Mouse (Mus musculus): ENCODE data around the gene Zfp385c.
"Not testable (repeated sequence)": the region's sequence is repeated elsewhere in the genome, so short reads cannot be mapped to it uniquely, and the experiment has no call there.

The Zfp385c gene

DNA sequence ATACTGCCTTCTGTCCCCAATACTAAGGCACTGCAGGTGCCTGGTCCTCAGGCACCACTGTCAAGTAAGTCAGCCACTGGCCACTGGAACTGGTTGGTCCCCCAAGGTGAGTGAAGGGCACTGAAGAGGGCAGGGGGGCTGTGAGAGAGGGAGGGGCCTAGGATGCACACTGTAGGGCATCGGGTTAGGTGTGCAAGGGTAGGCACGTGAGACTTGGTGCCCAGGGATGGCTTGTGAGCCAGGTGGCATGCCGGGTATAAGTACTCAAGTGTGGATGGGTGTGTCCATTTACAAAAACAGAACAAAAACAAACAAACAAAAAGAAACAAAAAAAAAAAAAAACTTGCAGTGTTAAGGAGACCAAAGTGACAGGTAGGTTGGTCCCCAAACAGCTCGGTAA lies 3.8 kb downstream of the Zfp385c start:
- DNase-seq (ENCODE audit: low spot score) = no peak

DNA sequence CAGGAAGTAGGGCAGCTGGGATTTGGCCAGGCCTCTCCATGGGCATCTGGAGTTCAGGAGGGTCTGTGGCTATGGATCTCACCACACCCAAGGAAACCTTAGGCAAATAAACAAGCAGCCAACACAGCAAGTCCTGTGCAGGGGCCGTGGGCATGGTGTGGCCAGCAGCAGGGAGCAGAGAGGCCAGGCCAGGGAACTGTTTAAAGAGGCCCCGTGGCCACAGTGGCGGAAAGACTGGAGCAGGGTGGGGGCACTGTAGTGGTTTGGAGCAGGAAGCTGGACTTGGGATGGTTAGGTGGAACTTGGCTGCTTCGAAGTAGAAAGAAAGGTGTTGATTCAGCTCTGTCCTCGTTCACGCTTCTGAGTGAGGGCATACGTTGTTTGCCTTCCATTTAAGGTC lies 5.0 kb downstream of the Zfp385c start:
- no peak for DNase-seq (ENCODE audit: low spot score)

DNA sequence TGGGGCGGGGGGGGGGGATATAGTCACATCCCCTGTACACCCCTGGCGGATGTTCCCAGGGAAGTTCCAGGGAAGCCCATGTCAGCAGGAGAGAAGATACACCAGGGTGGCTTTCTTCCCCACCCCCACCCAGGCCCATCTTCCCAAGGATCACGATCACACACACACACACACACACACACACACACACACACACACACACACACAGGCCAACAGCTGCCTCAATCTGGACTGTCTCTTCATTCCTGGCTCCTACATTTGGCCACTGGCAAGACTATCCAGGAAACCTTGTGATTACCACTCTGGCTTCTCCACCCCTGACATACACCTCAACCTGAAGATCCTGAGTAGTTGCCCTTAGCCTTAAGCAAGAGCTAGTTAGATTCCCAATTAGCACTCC lies 6.9 kb downstream of the Zfp385c start:
- DNase-seq (ENCODE audit: low spot score) = no peak

DNA sequence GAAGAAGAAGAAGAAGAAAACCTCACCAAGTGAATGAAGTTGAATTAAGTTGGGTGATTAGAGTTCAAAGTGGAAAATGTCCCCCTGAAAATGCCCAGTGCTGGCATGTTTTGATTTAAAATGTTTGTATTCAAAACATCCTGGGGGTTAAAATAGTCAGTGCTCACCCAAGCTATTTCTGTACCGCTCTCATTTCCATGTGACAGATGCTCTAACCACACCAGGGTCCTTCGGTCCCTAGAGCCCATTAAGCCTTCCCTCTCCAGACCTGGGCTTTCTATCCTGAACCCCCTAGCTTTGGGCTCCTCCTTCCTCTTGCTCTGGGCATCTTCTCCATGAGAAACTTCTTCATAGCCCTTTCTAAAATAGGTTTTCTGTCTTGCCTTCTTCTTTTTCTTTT lies 8.2 kb downstream of the Zfp385c start:
- DNase-seq (ENCODE audit: low spot score) = no peak

DNA sequence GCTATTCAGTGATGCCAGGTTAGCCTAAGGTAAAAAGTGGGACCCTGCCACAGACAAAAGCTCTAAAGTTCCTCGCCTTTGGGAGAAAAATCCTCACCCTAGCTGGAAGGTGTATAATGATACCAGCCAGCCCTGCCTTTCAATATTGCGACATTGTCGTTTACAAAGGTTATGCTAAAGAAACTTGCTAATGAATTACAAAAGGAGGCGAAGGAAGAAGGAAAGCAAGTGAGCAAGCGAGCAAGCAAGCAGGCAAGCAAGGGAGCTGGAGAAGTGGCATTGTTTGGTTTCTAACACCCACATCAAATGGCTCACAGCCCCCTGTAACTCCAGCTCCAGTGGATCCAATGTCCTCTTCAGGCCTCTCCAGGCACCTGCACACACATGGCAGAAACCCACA lies 9.7 kb downstream of the Zfp385c start:
- DNase-seq (ENCODE audit: low spot score) = no peak

DNA sequence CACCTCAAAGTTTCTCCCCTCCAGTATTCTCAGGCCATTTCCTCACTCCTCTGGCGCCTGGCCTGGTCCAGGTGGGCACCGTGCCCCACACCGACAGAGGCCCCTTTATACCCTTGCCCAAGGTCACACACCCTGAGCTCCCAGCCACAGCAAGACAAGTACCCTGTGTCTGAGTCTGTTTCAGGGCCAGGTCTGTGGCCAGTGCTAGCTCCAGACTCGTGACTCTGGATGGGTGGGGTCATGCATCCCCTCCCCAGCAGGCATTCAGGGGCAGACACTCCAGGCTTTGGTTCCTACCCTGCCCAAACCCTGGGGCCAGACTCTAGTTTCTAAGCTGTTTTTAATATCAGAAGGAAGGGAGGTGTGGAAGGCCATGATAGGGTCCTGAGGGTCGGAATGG lies 10.4 kb downstream of the Zfp385c start:
- no peak for DNase-seq (ENCODE audit: low spot score)

DNA sequence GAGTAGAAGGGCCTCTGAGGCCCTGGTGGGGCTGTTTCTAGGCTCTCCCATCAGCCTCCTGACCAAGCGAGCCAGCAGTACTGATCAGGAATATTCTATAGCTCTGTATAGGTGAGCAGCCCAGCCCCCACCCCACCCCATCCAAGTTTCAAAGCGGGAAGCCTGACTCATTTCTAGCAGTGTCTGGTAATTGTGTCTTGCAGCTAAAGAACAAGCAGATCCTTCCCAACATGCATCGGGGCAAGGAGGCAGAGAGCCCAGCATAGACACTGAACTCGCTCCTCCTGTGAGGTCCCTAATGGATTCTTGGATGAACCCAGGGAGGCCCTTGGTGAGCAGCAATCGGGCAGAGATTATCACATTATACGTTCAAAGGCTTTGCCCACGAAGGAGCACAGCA lies 14.4 kb downstream of the Zfp385c start:
- DNase-seq (ENCODE audit: low spot score) = no peak

DNA sequence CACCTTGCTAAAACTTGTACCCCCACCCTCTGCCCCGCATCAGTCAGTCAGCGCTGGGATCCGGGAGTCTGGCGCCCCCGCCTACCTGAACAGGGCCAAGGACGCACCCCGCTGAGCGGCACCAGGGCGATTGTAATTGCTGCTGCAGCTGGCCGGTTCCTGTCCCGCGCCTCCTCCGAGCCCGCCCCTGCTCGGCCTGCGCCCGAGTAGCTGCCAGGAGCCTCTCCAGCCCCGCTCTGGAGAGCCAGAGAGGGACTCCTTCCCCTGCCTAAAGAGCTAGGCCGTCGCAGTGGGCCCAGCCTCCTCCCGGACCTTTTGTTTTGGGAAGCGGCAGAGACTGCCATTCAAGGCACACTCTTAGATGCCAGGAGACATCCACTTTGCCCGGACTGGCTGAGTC lies 19.1 kb downstream of the Zfp385c start:
- DNase-seq (ENCODE audit: low spot score) = no peak

DNA sequence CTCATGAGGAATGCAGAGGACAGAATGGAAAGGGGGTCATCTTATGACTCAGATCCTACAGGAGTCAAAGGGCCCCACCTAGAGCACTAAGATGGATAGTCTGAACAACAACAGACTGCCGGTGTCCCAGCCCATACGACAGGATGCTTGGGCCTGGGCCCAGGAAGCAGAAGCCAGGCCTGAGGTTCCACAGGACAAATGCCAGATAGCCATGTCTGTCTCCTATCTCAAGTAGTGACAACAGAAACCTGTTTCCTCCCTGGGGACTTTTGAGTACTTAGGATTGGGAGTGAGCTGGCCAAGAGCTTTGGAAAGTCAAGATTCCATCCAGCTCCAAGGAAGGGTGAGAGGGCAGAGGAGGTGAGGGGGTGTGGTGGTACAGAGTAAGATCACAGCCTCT lies 20.3 kb downstream of the Zfp385c start:
- no peak for DNase-seq (ENCODE audit: low spot score)

DNA sequence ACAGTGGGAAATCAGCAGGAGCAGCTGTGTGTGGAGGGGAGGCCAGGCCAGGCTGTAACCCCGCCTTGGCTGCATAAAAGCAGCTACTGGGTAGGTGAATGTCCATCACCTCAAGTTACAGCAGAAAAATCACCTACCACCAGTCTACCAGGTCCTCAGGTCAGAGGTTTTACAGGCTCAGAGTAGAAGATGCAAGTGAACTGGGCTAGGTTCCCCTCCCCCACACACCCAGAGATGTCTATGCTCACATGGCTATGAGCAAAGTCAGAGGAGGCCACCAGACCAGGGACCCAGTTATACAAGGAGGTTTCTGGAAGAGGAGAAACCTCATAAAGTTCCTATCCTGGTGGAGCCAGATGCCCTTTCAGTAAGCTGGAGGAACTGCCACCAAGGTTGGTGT lies 21.2 kb downstream of the Zfp385c start:
- no peak for DNase-seq (ENCODE audit: low spot score)

DNA sequence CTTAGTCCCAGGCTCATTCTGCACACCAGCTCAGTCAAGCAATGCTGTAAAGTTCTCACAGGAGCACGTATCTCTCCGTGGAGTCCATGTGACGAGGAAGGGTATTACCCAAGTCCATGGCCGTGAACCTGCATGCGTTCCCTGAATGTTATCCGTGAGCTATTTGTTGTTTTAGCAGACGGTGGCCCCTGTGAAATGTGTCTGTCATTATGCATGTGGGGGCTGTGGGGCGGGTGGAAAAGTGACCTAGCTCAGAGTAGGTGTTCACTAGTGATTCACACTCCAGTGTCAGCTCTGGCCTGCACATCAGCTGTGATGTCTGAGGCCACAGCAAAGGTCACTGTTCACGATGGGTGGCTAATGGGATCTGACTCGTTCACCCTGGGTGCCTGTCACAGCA lies 32.4 kb downstream of the Zfp385c start:
- no peak for DNase-seq (ENCODE audit: low spot score)

DNA sequence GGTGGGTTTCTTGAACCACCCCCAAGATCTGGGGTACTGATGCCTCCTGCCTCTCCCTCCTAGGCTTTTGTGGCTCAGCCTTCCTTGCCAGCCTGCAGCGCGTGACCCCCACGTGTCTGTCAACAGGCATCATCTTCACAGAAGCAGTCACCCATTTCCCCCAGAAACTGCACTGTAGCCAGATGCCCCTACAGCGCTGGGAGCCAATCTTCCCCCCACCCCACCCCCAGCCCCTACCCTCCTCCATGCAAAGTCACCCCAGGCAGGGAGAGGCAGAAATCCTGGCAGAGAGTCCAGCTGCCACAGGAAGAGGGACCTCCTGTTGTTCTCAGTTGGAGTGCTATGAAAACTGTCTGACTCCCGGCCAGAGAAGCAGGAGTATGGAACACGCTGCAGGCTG lies 35.8 kb downstream of the Zfp385c start:
- DNase-seq (ENCODE audit: low spot score) = no peak

DNA sequence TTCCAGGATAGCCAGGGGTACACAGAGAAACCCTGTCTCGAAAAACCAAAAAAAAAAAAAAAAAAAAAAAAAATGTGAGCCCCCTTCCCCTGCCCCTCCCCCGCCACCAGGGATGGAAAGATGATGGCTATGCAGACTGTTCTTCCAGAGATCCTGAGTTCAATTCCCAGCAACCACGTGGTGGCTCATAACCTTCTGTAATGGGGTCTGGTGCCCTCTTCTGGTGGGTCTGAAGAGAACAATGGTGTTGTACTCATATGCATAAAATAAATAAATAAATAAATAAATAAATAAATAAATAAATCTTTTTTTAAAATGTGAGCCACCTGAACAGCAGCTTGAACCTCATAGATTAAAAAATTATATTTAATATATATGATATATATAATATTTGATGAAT lies 36.7 kb downstream of the Zfp385c start:
- not testable (repeated sequence) for DNase-seq (ENCODE audit: low spot score)

DNA sequence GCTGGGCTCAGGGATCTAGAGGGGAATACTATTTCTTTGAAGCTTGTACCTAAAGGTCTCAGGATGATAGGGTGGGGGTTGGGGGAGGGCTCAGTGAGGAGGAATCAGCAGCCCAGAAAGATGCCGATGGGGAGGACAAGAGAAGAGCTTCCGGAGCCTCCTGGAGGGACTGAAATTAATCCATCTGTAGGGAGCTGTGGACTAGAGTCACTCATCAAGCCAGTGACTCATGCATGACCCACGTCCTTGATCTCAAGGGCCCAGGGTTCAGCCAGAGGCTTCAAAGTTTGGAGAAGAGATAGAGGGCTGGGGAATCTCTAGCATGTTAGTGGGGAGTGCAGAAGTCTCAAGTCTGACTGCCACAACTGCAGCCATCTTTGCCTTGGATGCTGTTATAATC lies 40.5 kb downstream of the Zfp385c start:
- no peak for DNase-seq (ENCODE audit: low spot score)

DNA sequence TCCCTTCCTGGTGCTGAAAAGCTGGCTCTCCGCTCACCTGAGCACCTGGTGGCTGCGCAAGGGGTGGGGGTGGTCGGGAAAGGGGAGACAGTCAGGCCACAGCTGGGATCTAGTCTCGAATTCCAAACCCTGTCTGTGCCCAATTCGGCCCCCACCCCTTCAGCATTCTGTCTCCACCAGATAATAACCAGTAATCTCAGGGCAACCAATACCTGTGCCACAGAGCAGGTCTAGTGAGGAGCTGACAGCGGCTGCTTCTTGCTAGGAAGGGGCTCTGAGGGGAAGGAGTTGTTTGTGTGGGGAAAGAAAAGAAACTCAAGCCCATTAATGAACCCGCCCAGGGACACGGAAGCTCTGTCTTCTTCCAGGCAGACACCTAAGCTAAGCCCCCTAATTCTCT lies 41.0 kb downstream of the Zfp385c start:
- DNase-seq (ENCODE audit: low spot score) = no peak

DNA sequence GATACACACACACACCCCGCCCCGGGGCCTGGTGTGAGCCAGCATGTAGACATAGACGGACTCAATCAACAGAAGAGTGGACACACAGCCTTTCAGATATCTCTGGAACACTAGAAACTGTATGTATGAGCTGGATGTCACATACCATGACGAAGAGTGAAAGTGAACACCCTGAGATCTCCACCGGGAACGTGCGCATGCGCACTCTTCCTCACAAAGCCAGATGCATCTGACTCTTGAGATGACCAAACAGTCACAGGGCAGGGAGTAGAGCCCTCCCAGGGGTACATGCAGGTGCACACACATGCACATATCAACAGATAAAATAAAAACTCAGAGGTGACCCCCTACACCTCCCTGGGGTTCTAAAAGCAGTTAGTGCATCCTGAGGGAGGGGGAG lies 43.9 kb downstream of the Zfp385c start:
- no peak for DNase-seq (ENCODE audit: low spot score)

DNA sequence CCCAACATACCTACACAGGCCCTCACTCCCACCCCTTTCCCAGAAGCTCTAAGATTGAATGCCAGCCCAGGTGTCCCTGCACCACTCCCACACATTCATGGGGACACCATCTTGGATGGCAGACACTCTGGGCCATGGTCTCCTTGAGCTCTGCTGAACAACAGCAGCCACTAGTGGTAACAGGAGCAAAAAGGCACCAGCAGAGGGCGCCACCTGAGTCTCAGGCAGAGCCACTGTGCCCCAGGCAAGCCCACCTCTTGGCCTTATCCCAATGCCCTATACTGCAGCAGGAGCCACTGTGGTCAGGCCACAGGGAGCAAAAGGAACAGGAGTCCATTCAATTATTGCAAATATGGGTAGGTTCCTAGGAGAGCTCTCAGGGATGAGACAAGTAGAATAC lies 46.0 kb downstream of the Zfp385c start:
- peak; percentile 35 for DNase-seq (ENCODE audit: low spot score)

DNA sequence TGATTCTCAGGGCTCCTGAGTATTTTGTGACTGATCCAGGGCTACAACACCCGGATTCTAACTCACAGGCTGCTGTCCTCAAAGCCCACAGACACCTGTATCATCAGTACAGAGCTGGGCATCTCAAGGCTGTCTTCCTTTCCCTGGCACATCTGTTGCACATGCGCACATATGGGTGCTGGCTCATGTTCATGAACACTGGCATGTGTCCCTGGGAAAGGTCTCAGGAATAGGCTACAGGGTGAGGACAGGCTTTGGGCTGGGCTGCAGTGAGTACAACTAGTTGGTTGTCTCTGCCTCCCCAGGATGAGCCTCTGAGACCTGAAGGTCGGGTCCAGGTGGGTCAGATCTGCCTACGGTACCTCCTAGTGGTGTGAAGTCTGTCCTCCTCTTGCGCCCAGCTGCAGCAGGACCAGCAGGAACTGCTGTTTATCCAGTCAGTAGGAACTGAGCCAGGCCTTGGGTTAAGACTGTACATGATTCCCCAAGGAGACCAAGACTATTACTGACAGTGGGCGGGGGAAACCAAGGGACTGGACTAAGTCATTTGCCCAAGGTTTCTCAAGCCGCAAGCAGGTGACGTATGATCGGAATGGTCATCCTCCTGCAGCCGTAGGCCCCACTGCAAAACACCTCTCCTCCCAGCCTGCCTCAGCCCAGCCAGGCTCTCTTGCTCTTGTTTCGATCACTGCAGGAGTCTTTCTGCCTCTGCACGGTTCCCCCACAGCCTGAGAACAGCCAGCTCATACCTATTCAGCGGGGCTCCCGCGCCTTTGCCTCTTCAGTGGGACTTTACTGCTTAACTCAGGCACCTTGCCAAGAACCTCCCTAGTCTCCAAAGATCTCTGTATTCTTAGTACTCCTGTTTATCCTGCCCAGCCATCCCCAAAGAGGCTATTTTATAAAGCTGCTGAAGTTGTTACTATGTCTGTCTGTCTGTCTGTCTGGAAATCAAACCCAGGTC lies 48.4 kb downstream of the Zfp385c start:
- DNase-seq (ENCODE audit: low spot score) = no peak

DNA sequence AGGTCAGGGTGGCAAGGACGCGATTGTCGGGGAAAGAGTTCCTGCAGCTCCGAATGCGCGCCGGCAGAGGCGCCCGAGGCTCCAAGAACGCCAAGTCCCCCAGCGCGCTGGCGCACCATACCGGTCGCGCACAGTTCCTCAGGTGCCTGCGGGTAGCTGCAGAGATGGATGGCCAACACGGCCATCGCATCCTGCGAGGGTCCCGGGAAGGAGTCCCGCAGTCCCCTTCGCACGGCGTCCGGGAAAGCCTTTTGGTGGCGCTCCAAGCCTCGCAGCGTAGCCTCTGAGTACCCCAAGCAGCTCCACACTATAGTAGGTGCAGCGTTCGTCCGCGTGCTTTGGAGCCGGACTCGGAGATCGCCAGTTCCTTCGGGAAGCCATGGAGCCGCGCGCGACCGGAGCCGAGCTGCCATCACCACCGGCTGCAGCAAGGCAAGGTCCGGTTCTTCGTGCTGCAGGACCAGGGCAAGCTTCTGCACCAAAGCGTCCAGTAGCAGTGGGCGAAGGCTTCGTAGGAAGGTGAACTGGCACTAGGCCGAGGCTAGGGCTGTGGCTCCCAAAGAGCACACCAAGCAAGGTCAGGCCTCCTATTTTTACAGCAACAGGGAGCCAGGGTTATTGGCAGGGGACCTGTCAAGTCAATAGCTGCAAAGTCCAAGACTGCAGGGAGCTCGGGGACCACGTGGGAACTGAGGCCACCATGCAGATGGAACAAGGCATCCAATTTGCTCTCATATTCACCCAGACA lies 51.9 kb downstream of the Zfp385c start:
- DNase-seq (ENCODE audit: low spot score) = no peak

DNA sequence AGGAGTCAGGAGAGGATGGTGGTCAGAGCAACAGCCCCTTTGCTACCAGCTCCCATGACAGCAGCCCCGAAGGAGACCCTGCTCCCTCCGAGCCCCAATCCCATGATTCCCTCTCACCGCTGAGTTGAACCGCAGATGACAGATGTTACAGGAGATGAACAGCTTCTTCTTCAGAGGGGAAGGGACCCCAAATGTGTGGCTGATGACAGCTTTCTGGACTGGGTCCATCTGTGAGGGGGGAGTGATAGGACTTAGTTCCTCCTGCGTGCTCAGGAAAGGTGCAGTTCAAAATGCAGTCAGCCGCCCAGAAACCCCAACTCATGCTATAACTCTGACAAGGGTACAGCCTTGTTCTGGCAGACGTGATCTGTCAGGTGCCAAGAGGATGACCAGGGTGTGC lies 57.7 kb downstream of the Zfp385c start:
- DNase-seq (ENCODE audit: low spot score) = no peak

DNA sequence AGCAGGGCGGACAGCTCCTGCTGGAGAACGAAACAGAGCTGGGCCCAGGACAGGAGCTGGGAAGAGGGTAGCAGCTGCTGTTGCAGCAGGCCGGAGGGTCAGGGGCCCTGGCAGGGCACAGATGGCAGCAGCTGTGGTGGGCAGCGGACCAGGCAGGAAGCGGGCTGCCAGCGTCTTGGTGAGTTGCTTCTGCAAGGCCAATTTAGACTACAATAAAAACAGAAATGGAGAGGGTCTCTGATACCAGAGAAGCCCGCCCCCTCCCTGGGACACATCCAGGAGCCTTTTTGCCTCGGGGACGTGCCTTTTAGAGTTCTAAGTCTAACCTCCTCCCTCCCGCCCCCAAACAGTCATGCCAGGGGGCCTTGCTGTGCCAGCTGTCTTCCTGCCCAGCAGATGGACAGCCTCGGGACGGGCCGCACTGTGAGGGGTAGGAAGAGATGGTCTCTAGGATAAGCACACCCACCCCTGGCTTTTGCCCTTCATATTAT lies 63.3 kb downstream of the Zfp385c start:
- no peak for DNase-seq (ENCODE audit: low spot score)

DNA sequence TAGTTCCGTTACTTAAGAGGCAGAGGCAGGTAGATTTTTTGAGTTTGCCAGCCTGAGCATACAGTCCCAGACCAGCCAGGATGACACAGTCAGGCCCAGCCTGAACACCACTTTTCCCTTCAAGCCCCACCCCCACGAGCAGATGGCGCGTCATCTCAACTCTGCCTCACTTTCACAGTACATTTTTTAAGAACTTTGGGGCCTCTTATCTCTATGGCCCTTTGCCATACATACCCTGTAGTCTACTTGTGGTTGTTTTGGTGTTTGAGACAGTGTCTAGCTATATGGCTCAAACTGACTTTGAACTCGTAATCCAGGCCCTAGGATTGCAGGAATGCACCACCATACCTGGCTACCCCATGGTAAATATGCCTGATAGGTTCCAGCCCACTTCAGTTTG lies 64.2 kb downstream of the Zfp385c start:
- no peak for DNase-seq (ENCODE audit: low spot score)

DNA sequence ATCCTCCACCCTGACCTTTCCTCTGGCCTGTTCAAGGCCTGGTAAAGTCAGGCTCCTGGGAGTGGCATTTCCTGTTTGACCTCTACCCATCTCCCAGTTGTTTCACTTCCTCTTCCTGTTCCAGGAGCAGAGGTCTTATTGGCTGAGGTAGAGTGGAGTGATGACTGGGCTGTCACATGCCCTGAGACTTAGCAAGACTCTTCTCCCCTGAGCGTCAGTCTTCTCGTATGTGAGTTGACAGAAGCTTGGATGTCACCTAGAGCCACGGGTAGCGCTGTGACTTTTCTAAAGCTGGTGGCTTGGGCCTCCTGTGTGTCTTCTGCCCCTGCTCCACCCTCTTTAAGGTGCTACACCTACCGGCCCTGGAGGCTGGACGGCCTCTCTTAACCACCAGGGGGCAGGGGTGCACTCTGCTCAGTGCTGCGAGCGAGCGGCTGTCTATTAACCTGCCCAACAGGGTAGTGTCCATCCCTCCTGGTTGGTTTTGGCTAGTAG lies 65.5 kb downstream of the Zfp385c start:
- peak; percentile 75 for DNase-seq (ENCODE audit: low spot score)

All from T-cell, adult 2 months (primary cell).